Comparison of ENCODE assay signal across 8 mouse cellular contexts in genomic region chr10:95414316-95415158, GRCm38 (mm10). TPM values are rescaled to one million over a fixed set of nuclear protein-coding genes. Genes with fewer than 3 reads are reported as not detected.
DNase-seq lines count a peak whose midpoint lies in the region; ATAC-seq lines count a peak whose summit lies in the region.

No protein-coding gene starts in this region.

- H3K9me3 ChIP-seq in embryonic facial prominence, embryonic 14.5 days (ENCODE audit: control insufficient read depth, low read length), result no peaks in the 10 kb centered on the region
- no peaks in the 10 kb centered on the region for H3K9me3 ChIP-seq in heart, embryonic 16.5 days (replicated peaks; ENCODE audit: control insufficient read depth, low read length)
- no peaks in the 10 kb centered on the region for H3K9me3 ChIP-seq in lung, embryonic 15.5 days

- H3K9ac ChIP-seq in embryonic facial prominence, embryonic 14.5 days (ENCODE audit: low read depth, low read length), result peak overlapping the region; percentile 79
- peak overlapping the region; percentile 72 for H3K9ac ChIP-seq in heart, embryonic 16.5 days (ENCODE audit: low read length)
- peak overlapping the region; percentile 79 for H3K9ac ChIP-seq in lung, embryonic 15.5 days

- peaks cover 3% of the 10 kb centered on the region; the same call in 1 of the 2 replicates for H3K27me3 ChIP-seq in embryonic facial prominence, embryonic 14.5 days (replicated peaks; ENCODE audit: control insufficient read depth, insufficient read depth, low read length)
- no peaks in the 10 kb centered on the region; the same call in 1 of the 2 replicates for H3K27me3 ChIP-seq in heart, embryonic 16.5 days (ENCODE audit: control insufficient read depth, insufficient read depth, low read length)
- no peaks in the 10 kb centered on the region for H3K27me3 ChIP-seq in lung, embryonic 15.5 days

- H3K4me2 ChIP-seq in embryonic facial prominence, embryonic 14.5 days (ENCODE audit: low read depth, low read length), result peak overlapping the region; percentile 99
- peak overlapping the region; percentile 89 for H3K4me2 ChIP-seq in heart, embryonic 16.5 days (ENCODE audit: low read depth, low read length)
- peak overlapping the region; percentile 100 for H3K4me2 ChIP-seq in lung, embryonic 15.5 days

- WGBS in embryonic facial prominence, embryonic 14.5 days, result under 1% methylated on average over 44 of the region's 65 CpGs
- 1% methylated on average over 64 of the region's 65 CpGs for WGBS in heart, embryonic 16.5 days
- WGBS in lung, embryonic 15.5 days, result 2% methylated on average over 65 of the region's 65 CpGs

- no peaks in the 10 kb centered on the region for H3K36me3 ChIP-seq in embryonic facial prominence, embryonic 14.5 days (ENCODE audit: control insufficient read depth, insufficient read depth, low read length)
- H3K36me3 ChIP-seq in heart, embryonic 16.5 days (ENCODE audit: control insufficient read depth, insufficient read depth), result peaks cover 13% of the 10 kb centered on the region; the same call in 1 of the 2 replicates
- peaks cover 6% of the 10 kb centered on the region; the same call in 1 of the 2 replicates for H3K36me3 ChIP-seq in lung, embryonic 15.5 days

- H3K4me3 ChIP-seq in embryonic facial prominence, embryonic 14.5 days (ENCODE audit: low read depth, low read length), result peak overlapping the region; percentile 83
- H3K4me3 ChIP-seq in heart, embryonic 16.5 days (ENCODE audit: low read length), result peak overlapping the region; percentile 63
- H3K4me3 ChIP-seq in lung, embryonic 15.5 days, result peak overlapping the region; percentile 74

- DNase-seq in R1 (ENCODE audit: low read depth, low spot score), result peak; percentile 64
- DNase-seq in embryonic facial prominence, embryonic 14.5 days (ENCODE audit: low spot score), result peak; percentile 74
- peak; percentile 81 for DNase-seq in kidney, postnatal 10 days
- peak; percentile 60 to 65 for DNase-seq in right cerebral cortex, postnatal 10 days (ENCODE audit: low spot score in 2 of 2)
- DNase-seq in c-Kit-positive CD71-positive TER-119-positive erythroid progenitor cells, embryonic 14.5 days (ENCODE audit: low spot score), result no peak

- no peak overlapping the region for H3K27ac ChIP-seq in embryonic facial prominence, embryonic 14.5 days (replicated peaks; ENCODE audit: low read depth, low read length)
- 0 out of 2 replicates have a peak overlapping the region, but pooled peaks have one; percentile 16 for H3K27ac ChIP-seq in heart, embryonic 16.5 days (ENCODE audit: low read length)
- peak overlapping the region; percentile 51 for H3K27ac ChIP-seq in lung, embryonic 15.5 days

- peak; percentile 12 for ATAC-seq in CD4-positive, CD25-positive, alpha-beta regulatory T cell, adult 4 months
- ATAC-seq in embryonic facial prominence, embryonic 14.5 days (ENCODE audit: low read depth), result no peak
- ATAC-seq in heart, embryonic 16.5 days (replicated peaks; ENCODE audit: extremely low read depth, insufficient read depth, low FRiP score), result 0 out of 2 replicates have a peak, but pooled peaks have one; percentile 21
- no peak for ATAC-seq in lung, embryonic 15.5 days (ENCODE audit: borderline replicate concordance, extremely low read depth, low FRiP score, low TSS enrichment)

- H3K4me1 ChIP-seq in embryonic facial prominence, embryonic 14.5 days (ENCODE audit: control insufficient read depth, insufficient read depth, low read length), result peaks cover 4% of the 10 kb centered on the region
- peaks cover 8% of the 10 kb centered on the region for H3K4me1 ChIP-seq in heart, embryonic 16.5 days (ENCODE audit: control insufficient read depth, insufficient read depth, low read length)
- H3K4me1 ChIP-seq in lung, embryonic 15.5 days, result peaks cover 15% of the 10 kb centered on the region

RNA-seq across cellular contexts. Expression of gene Socs2, which starts 2.4 kb away (rescaled TPM):
- polyA plus RNA-seq in CD4-positive, CD25-positive, alpha-beta regulatory T cell, adult 4 months (2017; shearing (Covaris generic)), result 10 to 100 TPM; 37.5 to 40.4 TPM
- 58.2 and 64.0 TPM in 2 replicates for polyA plus RNA-seq in embryonic facial prominence, embryonic 14.5 days (2014; fragmentation: Nextera tagmentation; extraction: Ambion mirVana)
- polyA plus RNA-seq in heart, embryonic 16.5 days (2015; fragmentation: Nextera tagmentation; extraction: Ambion mirVana), result 33.9 and 40.8 TPM in 2 replicates
- 121 and 124 TPM in 2 replicates for polyA plus RNA-seq in lung, embryonic 15.5 days (2015; fragmentation: Nextera tagmentation; extraction: Ambion mirVana)

Comparison
In these comparisons a context has a peak if more than half of its experiments do, and no peak if none do; other contexts are left out.
1. ATAC-seq: peak in CD4-positive, CD25-positive, alpha-beta regulatory T cell, adult 4 months (single experiment) and heart, embryonic 16.5 days (single experiment); none in embryonic facial prominence, embryonic 14.5 days (single experiment) and lung, embryonic 15.5 days (single experiment).
2. Peak in every context shown above with its lines, with median percentiles within 50 percentile points of each other: H3K4me2 ChIP-seq, H3K4me3 ChIP-seq and H3K9ac ChIP-seq.